Mouse (Mus musculus): ENCODE measurements around the gene Dnaic1.

GRCm38 (mm10) chr4:41658566-41659384, 89.2 kb downstream of the Dnaic1 start:
- TF ChIP-seq CTCF (IDR thresholded peaks at IDR 0.05; ENCODE audit: low read depth) (no peak), EP300 (IDR thresholded peaks at IDR 0.05; ENCODE audit: low read depth) (no peak)
